Mouse (Mus musculus) MEL (cell line): Measurements from ENCODE around the gene Iqca.

Experiments
- EP300 ChIP-seq, 2 experiments: IDR thresholded peaks; 2 replicates each; pipeline ENCODE4 v1.6.1; 2011; ENCODE audit warnings: improper control_type of control experiment in 2 of 2, low read length in 2 of 2, low read depth in 1 of 2, mild to moderate bottlenecking in 1 of 2
- GABPA ChIP-seq: IDR thresholded peaks from 2 replicates; pipeline ENCODE4 v1.6.1; 2012; ENCODE audit warnings: low read depth, mild to moderate bottlenecking, inconsistent platforms, low read length, improper control_type of control experiment, moderate library complexity
- GATA1 ChIP-seq: IDR thresholded peaks from 2 replicates; pipeline ENCODE4 v1.6.1; 2011; ENCODE audit warnings: low read depth, low read length, improper control_type of control experiment
- KAT2A ChIP-seq: conservative IDR thresholded peaks from 2 replicates; pipeline ENCODE4 v1.6.1; 2012; ENCODE audit warnings: low read depth, low read length, improper control_type of control experiment, inconsistent platforms
- NELFE ChIP-seq: IDR thresholded peaks from 2 replicates; pipeline ENCODE4 v1.6.1; 2011; ENCODE audit warnings: low read depth, low read length, improper control_type of control experiment
- USF2 ChIP-seq, 2 experiments: IDR thresholded peaks; 2 replicates each; pipeline ENCODE4 v1.6.1; 2011 to 2012; ENCODE audit warnings: improper control_type of control experiment in 2 of 2, low read length in 2 of 2, borderline replicate concordance in 1 of 2, inconsistent platforms in 1 of 2, low read depth in 1 of 2, mild to moderate bottlenecking in 1 of 2; ENCODE audit not compliant: insufficient read depth in 1 of 2

- no peak for TF ChIP-seq GABPA
- TF ChIP-seq GATA1: no peak
- no peak for TF ChIP-seq EP300 (IDR thresholded peaks at IDR 0.05; ENCODE audit: low read depth in 1 of 2, low read length in 2 of 2)
- no peak for TF ChIP-seq USF2 (IDR thresholded peaks at IDR 0.05; ENCODE audit: borderline replicate concordance in 1 of 2, insufficient read depth in 1 of 2, low read depth in 1 of 2, low read length in 2 of 2)
- TF ChIP-seq NELFE: no peak
- TF ChIP-seq KAT2A: no peak
Measured at GRCm38 (mm10) chr1:90013273-90013672, 139.9 kb downstream of the Iqca start.
